Comparison of ENCODE assay signal across 8 mouse cellular contexts in the genomic region with DNA sequence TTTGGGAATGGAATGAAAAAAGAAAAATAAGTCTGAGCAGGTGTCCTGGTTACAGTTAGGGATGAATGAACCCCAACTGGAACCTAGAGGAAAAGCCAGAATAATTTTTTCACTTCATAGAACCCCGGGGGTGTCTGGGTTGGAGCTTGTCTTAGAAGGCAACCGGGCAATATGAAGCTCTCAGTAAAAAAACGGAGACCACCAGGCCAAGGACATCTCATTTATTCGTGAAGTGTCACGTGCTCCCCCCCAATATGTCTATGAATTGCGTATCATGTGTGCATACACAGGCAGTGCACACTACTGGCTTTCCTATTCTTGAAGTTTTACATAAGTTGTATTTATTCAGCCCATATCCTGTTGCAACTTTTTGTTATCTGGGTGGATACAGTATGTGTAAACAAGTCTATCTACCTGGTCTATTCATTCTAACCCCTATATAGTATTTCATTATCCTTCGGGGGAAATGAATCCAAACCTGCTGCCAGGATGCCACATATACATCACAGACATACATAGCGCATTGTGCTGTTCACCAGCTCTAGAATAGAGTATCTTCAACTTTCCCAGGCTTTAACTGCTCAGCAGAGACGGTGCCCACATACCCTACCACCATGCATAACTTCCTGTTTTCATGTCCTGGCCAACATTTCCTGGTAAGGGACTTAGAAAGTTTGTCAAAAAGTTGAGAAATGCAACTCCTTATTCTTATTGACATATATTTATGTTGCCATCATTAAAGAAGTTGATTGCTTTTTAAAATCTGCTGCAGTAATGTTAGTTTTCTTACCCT. TPM values are rescaled to one million over a fixed set of nuclear protein-coding genes. Genes with fewer than 3 reads are reported as not detected.
A peak's percentile ranks its signal among the peaks of the same experiment; 100 is the strongest.
DNase-seq lines count a peak whose midpoint lies in the region; ATAC-seq lines count a peak whose summit lies in the region.
"Had no signal": no experiment of that assay in that cellular context is flagged by ENCODE, and none has a peak within 500 bp of the region (broad histone marks: within the 10 kb centered on the region; RNA-seq: fewer than 3 reads in every experiment).

No protein-coding gene starts in this region.

- peaks cover 2% of the 10 kb centered on the region for H3K36me3 ChIP-seq in forebrain, embryonic 14.5 days (ENCODE audit: control insufficient read depth, insufficient read depth, low read length)
- peaks cover under 1% of the 10 kb centered on the region; the same call in 1 of the 2 replicates for H3K36me3 ChIP-seq in liver, embryonic 15.5 days (replicated peaks)

- H3K4me3 ChIP-seq in forebrain, embryonic 14.5 days (ENCODE audit: low read depth, low read length) = peak overlapping the region; percentile 59
- H3K4me3 ChIP-seq in liver, embryonic 15.5 days (replicated peaks) = peak overlapping the region; percentile 76

- peaks cover 7% of the 10 kb centered on the region; the same call in 1 of the 2 replicates for H3K4me1 ChIP-seq in forebrain, embryonic 14.5 days (ENCODE audit: control insufficient read depth, insufficient read depth, low read length)
- H3K4me1 ChIP-seq in liver, embryonic 15.5 days (replicated peaks) = peaks cover 20% of the 10 kb centered on the region

- ATAC-seq in forebrain, embryonic 14.5 days = no peak
- no peak for ATAC-seq in liver, embryonic 15.5 days (ENCODE audit: insufficient read depth)

- peak overlapping the region; percentile 83 for H3K9ac ChIP-seq in forebrain, embryonic 14.5 days (ENCODE audit: low read length)
- peak overlapping the region; percentile 66; the same call in 1 of the 2 replicates for H3K9ac ChIP-seq in liver, embryonic 15.5 days

- WGBS in forebrain, embryonic 14.5 days = 62% methylated on average over 9 of the region's 9 CpGs
- 29% methylated on average over 9 of the region's 9 CpGs for WGBS in liver, embryonic 15.5 days (ENCODE audit: insufficient replicate concordance)

- H3K27ac ChIP-seq in forebrain, embryonic 14.5 days (ENCODE audit: low read depth, low read length) = no peak overlapping the region
- no peak overlapping the region for H3K27ac ChIP-seq in liver, embryonic 15.5 days (replicated peaks)

- no peaks in the 10 kb centered on the region for H3K9me3 ChIP-seq in forebrain, embryonic 14.5 days (replicated peaks; ENCODE audit: control insufficient read depth, low read length)
- no peaks in the 10 kb centered on the region for H3K9me3 ChIP-seq in liver, embryonic 15.5 days (replicated peaks)

- H3K4me2 ChIP-seq in forebrain, embryonic 14.5 days (ENCODE audit: low read length) = peak overlapping the region; percentile 50
- H3K4me2 ChIP-seq in liver, embryonic 15.5 days = peak overlapping the region; percentile 87

- DNase-seq in thymus, postnatal 14 days = peak; percentile 12
- DNase-seq in thymus, postnatal 36 days = no peak
- DNase-seq in forebrain, embryonic 14.5 days (ENCODE audit: low spot score) = peak; percentile 24
- no peak for DNase-seq in urinary bladder, postnatal 14 days (ENCODE audit: low spot score)
- DNase-seq in testis, postnatal 10 days (ENCODE audit: low spot score) = no peak
- no peak for DNase-seq in gastrocnemius, postnatal 10 days
- DNase-seq: layer of hippocampus, adult 9-11 months had no signal

- no peaks in the 10 kb centered on the region for H3K27me3 ChIP-seq in forebrain, embryonic 14.5 days (replicated peaks; ENCODE audit: control insufficient read depth, insufficient read depth, low read length)
- peaks cover 25% of the 10 kb centered on the region for H3K27me3 ChIP-seq in liver, embryonic 15.5 days

RNA-seq across cellular contexts. Expression of gene Zfp777, which starts 0.8 kb away (rescaled TPM):
- polyA plus RNA-seq in forebrain, embryonic 14.5 days (2014; fragmentation: Nextera tagmentation; extraction: Ambion mirVana) = 7.5 and 8.0 TPM in 2 replicates
- polyA plus RNA-seq in liver, embryonic 15.5 days (2015; fragmentation: Nextera tagmentation; extraction: Ambion mirVana) = 2.3 and 2.4 TPM in 2 replicates
- 10 to 100 TPM; 22.3 to 23.0 TPM for total RNA-seq in gastrocnemius, postnatal 10 days (2021)

RNA-seq across cellular contexts. Expression of gene Zfp746, which starts 36.9 kb away (rescaled TPM):
- 17.5 and 17.7 TPM in 2 replicates for polyA plus RNA-seq in forebrain, embryonic 14.5 days (2014; fragmentation: Nextera tagmentation; extraction: Ambion mirVana)
- polyA plus RNA-seq in liver, embryonic 15.5 days (2015; fragmentation: Nextera tagmentation; extraction: Ambion mirVana) = 4.0 and 4.7 TPM in 2 replicates
- 10 to 100 TPM; 12.3 to 17.5 TPM for total RNA-seq in gastrocnemius, postnatal 10 days (2021)

Comparison
In these comparisons a context has a peak if more than half of its experiments do, and no peak if none do; other contexts are left out.
1. DNase-seq: peak in thymus, postnatal 14 days (single experiment) and forebrain, embryonic 14.5 days (single experiment); none in thymus, postnatal 36 days (0 of 2), urinary bladder, postnatal 14 days (single experiment), testis, postnatal 10 days (single experiment) and gastrocnemius, postnatal 10 days (single experiment).